Mouse (Mus musculus): ENCODE measurements around the gene Gpam.
A peak's percentile ranks its signal among the peaks of the same experiment; 100 is the strongest.
"Not testable (repeated sequence)": the region's sequence is repeated elsewhere in the genome, so short reads cannot be mapped to it uniquely, and the experiment has no call there.

Gpam gene

DNA sequence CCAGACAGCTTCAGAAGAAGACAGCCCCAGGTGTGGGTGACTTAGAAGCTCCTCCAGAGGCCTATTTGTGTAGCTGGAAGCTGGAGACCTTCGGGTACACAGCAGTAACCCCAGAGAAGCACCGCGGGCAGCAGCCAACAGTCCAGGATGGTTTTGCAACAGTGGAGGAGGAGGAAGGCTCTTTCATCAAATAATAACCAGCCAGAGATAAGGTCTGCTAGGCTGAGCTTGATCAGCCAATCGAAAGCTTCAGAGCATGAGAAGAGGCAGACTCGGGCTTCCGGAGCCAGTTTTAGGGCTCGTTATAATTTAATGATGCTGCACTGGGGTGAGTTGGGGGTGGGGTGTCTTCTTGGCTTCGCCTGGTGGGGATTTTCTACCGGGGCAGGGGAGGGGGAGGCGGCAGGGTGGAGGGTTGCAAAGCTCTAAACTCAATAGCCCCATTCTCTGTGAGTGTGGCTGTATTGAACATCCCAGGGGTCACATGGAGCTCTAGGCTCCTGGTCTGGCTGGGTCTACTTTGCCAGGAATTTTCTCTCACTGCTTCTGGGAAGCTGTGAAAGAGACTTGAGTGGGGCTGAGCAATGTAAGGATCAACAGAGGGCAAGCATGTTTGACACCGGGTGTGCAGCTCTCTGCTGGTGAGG is at the start of gene Gpam:
TSS of gene Gpam (minus strand) at position 167 of the 647 bp plus-strand sequence.
- DNase-seq (ENCODE audit: low read depth, low spot score) = no peak

- no peak for DNase-seq (ENCODE audit: low read depth, low spot score)
Observed at GRCm38 (mm10) chr19:55171585-55171984, 44.5 kb upstream of the Gpam start.

DNA sequence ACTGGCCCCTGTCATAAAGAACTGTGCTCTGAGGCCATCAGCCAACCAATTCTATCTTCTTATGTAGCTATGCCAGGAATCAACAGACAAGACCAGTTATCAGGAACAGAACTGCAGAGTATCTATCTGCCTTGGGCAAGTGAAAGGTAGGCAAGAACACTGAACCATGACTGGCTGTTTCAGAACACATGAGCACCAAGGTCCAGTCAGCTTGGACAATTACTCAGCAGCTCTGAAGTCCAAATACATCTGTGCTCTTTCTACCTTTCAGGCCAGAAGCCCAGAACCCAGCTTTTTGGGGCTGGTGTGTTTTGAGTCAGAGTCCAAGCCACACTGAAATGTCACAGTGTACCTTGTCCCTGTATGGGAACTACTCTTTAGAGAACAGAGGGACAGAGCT is 43.4 kb upstream of the Gpam start:
- DNase-seq (ENCODE audit: low read depth, low spot score) = no peak

DNA sequence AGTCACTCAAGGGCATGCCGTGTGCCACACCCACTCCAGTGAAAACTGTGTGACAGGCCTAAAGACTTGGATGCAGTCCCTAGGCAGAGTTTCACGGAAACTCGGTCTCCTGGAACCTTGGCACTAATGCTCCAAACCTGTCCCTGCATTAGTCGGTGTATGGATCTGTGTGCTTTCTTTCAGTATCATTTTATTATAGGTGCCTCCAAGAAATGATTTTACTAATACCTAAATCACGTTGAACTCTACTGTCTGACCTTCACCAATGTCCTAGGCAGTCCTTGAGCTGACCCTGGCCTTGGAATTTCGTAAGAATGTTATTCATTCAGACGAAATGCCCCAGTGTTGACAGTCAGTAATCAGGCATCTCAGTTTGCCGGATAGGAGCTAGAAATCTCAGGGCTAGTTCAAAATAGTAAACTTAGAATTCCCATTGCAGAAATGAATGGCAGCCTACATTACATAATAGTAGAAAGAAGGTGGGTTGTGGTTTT is 42.2 kb upstream of the Gpam start:
- not testable (repeated sequence) for DNase-seq (ENCODE audit: low read depth, low spot score)

DNA sequence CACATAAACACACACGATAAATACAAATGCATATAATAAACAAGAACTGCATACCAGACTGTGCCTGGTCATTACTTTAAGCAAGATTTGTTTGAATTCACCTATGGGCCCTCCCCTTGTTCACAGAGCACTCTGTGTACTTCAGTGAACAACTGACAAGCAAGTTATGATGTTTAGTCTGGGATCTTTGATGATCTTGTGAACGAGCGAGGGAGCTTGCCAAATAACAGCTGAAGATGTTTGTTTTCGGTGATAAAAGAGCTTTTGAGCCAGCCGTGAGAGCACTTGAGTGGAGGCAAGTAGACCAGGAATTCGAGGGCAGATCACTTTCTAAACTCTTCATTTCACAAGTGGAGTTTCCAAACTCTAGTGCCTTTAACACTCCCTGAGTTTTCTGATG is 41.3 kb upstream of the Gpam start:
- DNase-seq (ENCODE audit: low read depth, low spot score) = no peak

GRCm38 (mm10) chr19:55167741-55168140 is 40.7 kb upstream of the Gpam start:
- no peak for DNase-seq (ENCODE audit: low read depth, low spot score)

- DNase-seq (ENCODE audit: low read depth, low spot score) = no peak
Observed at GRCm38 (mm10) chr19:55166741-55167140, 39.7 kb upstream of the Gpam start.

- no peak for DNase-seq (ENCODE audit: low read depth, low spot score)
Observed at GRCm38 (mm10) chr19:55165954-55166353, 38.9 kb upstream of the Gpam start.

GRCm38 (mm10) chr19:55165183-55165865 is 38.3 kb upstream of the Gpam start:
- no peak for DNase-seq (ENCODE audit: low read depth, low spot score)

DNA sequence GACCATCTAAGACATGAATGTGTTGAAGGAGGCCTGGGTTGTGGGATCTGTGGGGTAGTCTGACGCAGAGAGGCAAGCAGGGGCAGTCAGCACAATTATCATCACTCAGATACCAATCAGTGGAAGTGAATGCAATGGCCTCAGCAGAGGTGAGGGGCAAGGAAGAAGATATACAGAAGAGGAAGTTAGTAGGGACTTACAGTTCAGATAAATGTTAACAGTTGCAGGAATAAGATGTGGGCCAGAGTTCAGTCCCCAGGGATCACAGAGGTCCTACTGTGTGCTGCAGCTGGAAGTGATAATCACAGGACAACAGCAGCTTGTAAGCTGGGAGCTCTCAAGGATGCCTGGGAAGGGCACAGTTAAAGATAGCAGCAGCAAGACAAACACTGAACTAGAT is 37.1 kb upstream of the Gpam start:
- no peak for DNase-seq (ENCODE audit: low read depth, low spot score)

DNA sequence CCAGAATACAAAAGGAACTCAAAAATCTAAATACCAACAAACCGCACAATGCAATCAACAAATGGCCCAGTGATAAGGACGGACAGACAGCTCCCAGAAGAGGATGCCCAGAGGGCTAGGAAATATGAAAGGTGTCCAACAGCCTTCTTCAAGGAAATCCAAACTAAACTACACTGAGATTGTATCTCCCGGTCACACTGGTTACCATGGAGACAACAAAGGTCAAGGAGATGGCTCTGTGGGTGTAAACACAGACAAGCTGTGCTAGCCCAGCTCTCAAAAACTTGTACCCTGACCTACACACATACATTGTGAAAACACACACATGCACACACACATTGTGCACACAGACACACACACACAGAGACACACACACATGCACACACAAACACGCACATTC is 35.2 kb upstream of the Gpam start:
- DNase-seq (ENCODE audit: low read depth, low spot score) = no peak

DNA sequence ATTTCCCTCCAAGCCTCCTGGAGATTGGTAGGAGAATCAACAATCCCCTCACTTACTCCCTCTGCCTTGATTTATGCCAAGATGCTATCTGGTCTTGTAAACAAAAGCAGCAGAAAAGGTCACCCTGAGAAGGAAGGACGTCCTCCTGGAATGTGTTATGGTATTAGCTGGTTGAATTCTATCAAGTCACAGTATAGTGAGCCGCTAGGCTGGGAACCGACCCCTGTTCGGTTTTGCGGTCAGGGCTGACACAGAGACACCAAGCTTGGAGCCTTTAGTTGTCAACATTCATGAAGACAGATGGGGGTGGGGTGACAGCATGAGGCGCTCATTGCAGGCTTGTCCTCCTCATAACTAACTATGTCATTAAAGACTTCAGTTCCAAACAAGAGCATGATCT is 32.8 kb upstream of the Gpam start:
- DNase-seq (ENCODE audit: low read depth, low spot score) = no peak

DNA sequence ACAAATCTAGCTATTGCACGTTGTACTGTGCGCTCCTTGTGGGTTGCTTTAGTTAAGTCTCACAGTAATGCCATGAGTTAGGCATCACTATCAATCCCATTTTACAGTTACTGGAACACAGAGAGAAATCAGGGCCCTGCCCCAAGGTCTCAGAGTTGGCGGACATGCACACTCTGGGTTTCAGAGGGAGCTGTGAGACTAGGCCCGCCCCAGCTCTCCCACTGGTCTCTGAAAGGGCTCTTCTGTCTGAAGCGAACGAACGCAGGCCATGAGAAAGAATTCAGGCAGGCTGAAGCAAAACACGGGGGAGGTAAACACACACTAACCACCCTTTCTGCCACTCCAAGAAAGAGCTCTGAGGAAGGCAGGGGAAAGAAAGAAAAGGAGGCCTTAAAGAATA is 31.6 kb upstream of the Gpam start:
- peak; percentile 29 for DNase-seq (ENCODE audit: low read depth, low spot score)

DNA sequence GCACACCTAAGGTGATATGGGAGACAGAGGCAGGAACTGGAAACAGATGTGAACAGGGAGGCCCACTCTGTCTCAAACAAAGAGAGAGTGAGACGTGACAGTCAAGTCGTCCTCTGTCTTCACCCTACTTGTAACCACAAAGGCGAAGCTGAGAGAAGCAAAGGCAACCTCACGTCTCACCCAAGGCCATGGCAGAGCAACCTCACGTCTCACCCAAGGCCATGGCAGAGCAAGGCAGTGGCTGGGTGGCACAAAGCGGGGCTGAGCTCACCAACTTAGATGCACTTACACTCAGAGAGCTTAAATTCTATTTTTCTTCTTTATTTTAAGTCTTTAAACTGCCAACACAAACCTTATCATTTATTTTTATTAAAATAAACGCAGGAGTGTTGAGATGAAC is 30.0 kb upstream of the Gpam start:
- DNase-seq (ENCODE audit: low read depth, low spot score) = no peak

- no peak for DNase-seq (ENCODE audit: low read depth, low spot score)
Observed at GRCm38 (mm10) chr19:55152983-55153382, 25.9 kb upstream of the Gpam start.

DNA sequence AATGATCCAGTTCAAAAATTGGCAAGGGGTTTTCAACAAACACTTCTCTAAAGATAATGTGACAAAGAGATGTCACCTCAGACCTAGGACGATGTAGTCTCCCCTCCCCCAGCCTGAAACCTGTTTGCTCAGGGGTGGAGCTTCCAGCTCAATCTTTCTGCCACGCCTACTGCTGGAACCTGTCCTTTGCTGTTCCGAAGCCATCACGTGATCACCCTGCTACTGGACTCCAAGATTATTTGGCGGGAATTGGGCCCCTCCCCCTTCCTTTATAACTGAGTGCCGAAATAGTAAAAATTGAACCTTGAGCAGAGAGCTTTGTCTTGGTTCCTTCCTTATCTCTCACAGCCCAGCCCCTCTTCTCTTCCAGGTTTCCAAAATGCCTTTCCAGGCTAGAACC is 25.2 kb upstream of the Gpam start:
- not testable (repeated sequence) for DNase-seq (ENCODE audit: low read depth, low spot score)

DNA sequence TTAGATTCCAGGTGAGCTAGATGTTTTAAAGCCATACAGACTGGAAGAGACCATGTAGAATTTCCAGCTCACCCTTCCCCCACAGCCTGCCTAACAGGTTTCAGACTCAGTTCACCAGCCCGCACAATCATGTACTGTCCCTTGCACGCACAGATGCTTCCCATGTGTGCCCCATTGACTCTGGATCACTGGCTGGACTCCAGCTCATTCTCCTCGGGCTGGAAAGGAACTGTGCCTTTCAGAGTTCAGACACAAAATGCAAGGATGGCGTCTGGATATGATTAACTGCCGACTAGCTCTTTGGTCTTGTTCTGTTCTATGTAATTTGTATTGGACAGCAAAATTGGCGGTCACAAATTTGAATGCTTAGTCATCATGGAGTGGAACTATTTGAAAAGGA is 22.6 kb upstream of the Gpam start:
- no peak for DNase-seq (ENCODE audit: low read depth, low spot score)

DNA sequence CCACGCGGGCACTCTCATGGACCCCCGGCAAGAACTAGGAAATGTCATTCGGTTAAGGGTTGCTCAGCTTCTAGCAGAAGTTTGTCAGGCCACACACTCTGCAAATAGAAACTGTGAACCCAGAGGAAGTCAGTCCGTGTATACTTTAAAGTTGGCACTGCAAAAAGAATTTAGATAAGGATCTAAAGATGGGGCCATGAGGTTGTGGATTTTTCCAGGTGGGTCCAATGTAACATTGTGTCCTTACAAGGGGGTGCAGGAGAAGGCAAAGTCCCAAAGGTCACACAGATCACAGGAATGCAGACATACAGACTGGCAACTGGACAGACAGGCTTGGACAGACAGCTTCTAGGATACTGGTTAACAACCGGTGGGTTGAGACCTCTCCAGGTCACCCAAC is 21.1 kb upstream of the Gpam start:
- DNase-seq (ENCODE audit: low read depth, low spot score) = no peak

DNA sequence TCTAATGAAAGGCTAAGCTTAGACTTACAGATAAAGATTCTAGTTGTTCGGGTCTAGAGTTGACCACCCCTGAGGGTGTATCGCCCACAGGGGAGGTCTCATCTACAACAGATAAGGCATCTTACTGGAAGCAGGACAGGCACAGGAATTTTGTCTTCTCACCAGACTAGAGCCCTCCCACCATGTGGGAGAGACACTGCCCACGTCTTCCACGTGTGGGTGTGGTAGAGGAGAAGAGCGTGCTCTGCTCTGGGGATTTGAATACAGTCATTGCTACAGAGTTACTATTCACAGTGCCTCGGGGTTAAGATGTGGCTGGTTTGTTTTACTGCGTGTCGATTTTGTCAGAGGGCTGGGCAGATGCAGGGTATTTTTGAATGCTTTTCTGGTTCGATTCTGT is 20.5 kb upstream of the Gpam start:
- peak; percentile 29 for DNase-seq (ENCODE audit: low read depth, low spot score)

GRCm38 (mm10) chr19:55145136-55145535 is 18.1 kb upstream of the Gpam start:
- no peak for DNase-seq (ENCODE audit: low read depth, low spot score)

DNA sequence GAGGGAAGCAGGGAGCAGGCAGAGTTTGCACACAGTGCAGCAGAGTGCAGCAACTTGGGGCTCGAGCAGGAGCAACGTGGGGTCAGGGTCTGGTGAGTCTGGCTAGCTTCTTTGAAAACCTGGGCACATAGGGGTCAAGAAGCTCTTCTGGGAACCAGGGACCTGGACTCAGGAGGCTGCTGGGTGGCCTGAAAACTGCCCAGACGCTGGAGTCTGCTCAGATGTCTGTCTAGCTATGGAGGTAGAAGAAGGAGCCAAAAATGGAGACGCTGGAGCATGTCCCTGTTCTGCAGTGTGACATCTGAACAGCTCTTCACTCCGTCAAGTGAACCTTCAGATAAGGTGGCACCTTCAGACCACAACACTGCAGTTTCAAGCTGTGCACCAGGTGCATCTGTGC is 17.7 kb upstream of the Gpam start:
- DNase-seq (ENCODE audit: low read depth, low spot score) = no peak

- DNase-seq (ENCODE audit: low read depth, low spot score) = peak; percentile 39
Observed at GRCm38 (mm10) chr19:55143391-55144300, 16.6 kb upstream of the Gpam start.

All from brain, adult 2 months (tissue).